Mouse (Mus musculus) embryo, embryonic 11.5 days (tissue): ENCODE measurements around the gene Ctsh.

Experiments used
- DNase-seq: peaks from one replicate; pipeline ENCODE4 v3.0.0-alpha.2; 2012; ENCODE audit warnings: low read depth, low spot score

The Ctsh gene

GRCm38 (mm10) chr9:90113151-90113550, 59.2 kb downstream of the Ctsh start:
- no peak for DNase-seq

- DNase-seq: peak; percentile 84
Measured at GRCm38 (mm10) chr9:90113651-90114566, 60.0 kb downstream of the Ctsh start.

GRCm38 (mm10) chr9:90114567-90115307, 60.8 kb downstream of the Ctsh start, which contains the start of gene Morf4l1:
Gene Morf4l1 (minus strand): TSS chr9:90114774.
- DNase-seq: peak; percentile 93

GRCm38 (mm10) chr9:90115308-90115700, 61.4 kb downstream of the Ctsh start:
- no peak for DNase-seq

GRCm38 (mm10) chr9:90117234-90117633, 63.3 kb downstream of the Ctsh start:
- no peak for DNase-seq

- DNase-seq: no peak
Measured at GRCm38 (mm10) chr9:90122246-90122740, 68.3 kb downstream of the Ctsh start.

- no peak for DNase-seq
Measured at GRCm38 (mm10) chr9:90124156-90124872, 70.4 kb downstream of the Ctsh start.

- DNase-seq: no peak
Measured at GRCm38 (mm10) chr9:90124873-90125245, 70.9 kb downstream of the Ctsh start.
